Mouse (Mus musculus): ENCODE data around the gene Cel. TPM values are rescaled to one million over a fixed set of nuclear protein-coding genes. Genes with fewer than 3 reads are reported as not detected.

Cel gene
- 0.08 TPM in 1 of 2 replicates, not detected in the other for polyA plus RNA-seq (2015; fragmentation: Nextera tagmentation; extraction: Ambion mirVana)

- H3K9ac ChIP-seq: no peak within 1 kb of the TSS
- H3K27me3 ChIP-seq: no peaks in the 10 kb centered on the region
- no peaks in the 10 kb centered on the region for H3K9me3 ChIP-seq (replicated peaks)
- WGBS: 82% methylated on average over 6 of the region's 6 CpGs
- H3K27ac ChIP-seq (replicated peaks): 0 out of 2 replicates have a peak within 1 kb of the TSS, but pooled peaks have one; percentile 11
- ATAC-seq (ENCODE audit: insufficient number of reproducible peaks, low FRiP score, low TSS enrichment, low read depth): no peak
- H3K4me3 ChIP-seq (replicated peaks): no peak within 1 kb of the TSS
- peaks cover 35% of the 10 kb centered on the region for H3K36me3 ChIP-seq
- H3K4me2 ChIP-seq (replicated peaks): no peak within 1 kb of the TSS
- peaks cover 7% of the 10 kb centered on the region for H3K4me1 ChIP-seq
Observed at GRCm38 (mm10) chr2:28563303-28563702, at the start of gene Cel. Gene Cel, minus strand, starts transcription at chr2:28563403.

- no peaks in the 10 kb centered on the region for H3K9me3 ChIP-seq (replicated peaks)
- WGBS: 60% methylated on average over 10 of the region's 10 CpGs
- H3K36me3 ChIP-seq: no peaks in the 10 kb centered on the region
- no peaks in the 10 kb centered on the region for H3K27me3 ChIP-seq
- peaks cover 3% of the 10 kb centered on the region; the same call in 1 of the 2 replicates for H3K4me1 ChIP-seq
- no peak for ATAC-seq (ENCODE audit: insufficient number of reproducible peaks, low FRiP score, low TSS enrichment, low read depth)
- H3K4me3 ChIP-seq (replicated peaks): no peak overlapping the region
- H3K9ac ChIP-seq: no peak overlapping the region
- no peak overlapping the region for H3K27ac ChIP-seq (replicated peaks)
- no peak overlapping the region for H3K4me2 ChIP-seq (replicated peaks)
Observed at GRCm38 (mm10) chr2:28612436-28613063, 49.3 kb upstream of the Cel start.

- 78% methylated on average over 17 of the region's 17 CpGs for WGBS
- H3K27ac ChIP-seq (replicated peaks): no peak overlapping the region
Observed at GRCm38 (mm10) chr2:28611407-28611787, 48.2 kb upstream of the Cel start.

GRCm38 (mm10) chr2:28610716-28611406 is 47.7 kb upstream of the Cel start:
- no peaks in the 10 kb centered on the region for H3K27me3 ChIP-seq
- no peaks in the 10 kb centered on the region for H3K36me3 ChIP-seq
- WGBS: 72% methylated on average over 12 of the region's 12 CpGs
- no peaks in the 10 kb centered on the region for H3K9me3 ChIP-seq (replicated peaks)
- H3K4me3 ChIP-seq (replicated peaks): no peak overlapping the region
- H3K27ac ChIP-seq (replicated peaks): no peak overlapping the region
- peaks cover 9% of the 10 kb centered on the region; the same call in 1 of the 2 replicates for H3K4me1 ChIP-seq
- no peak overlapping the region for H3K4me2 ChIP-seq (replicated peaks)
- ATAC-seq (ENCODE audit: insufficient number of reproducible peaks, low FRiP score, low TSS enrichment, low read depth): no peak
- H3K9ac ChIP-seq: no peak overlapping the region

More at GRCm38 (mm10) chr2:28611407-28611787, 48.2 kb upstream of the Cel start:
- H3K9ac ChIP-seq: no peak overlapping the region
- no peak overlapping the region for H3K4me2 ChIP-seq (replicated peaks)
- no peaks in the 10 kb centered on the region for H3K9me3 ChIP-seq (replicated peaks)
- H3K27me3 ChIP-seq: no peaks in the 10 kb centered on the region
- no peak for ATAC-seq (ENCODE audit: insufficient number of reproducible peaks, low FRiP score, low TSS enrichment, low read depth)
- peaks cover 9% of the 10 kb centered on the region; the same call in 1 of the 2 replicates for H3K4me1 ChIP-seq
- no peaks in the 10 kb centered on the region for H3K36me3 ChIP-seq
- H3K4me3 ChIP-seq (replicated peaks): no peak overlapping the region

GRCm38 (mm10) chr2:28609851-28610250 is 46.6 kb upstream of the Cel start:
- Histone ChIP-seq H3K36me3 (no peaks in the 10 kb centered on the region), H3K27ac (replicated peaks) (no peak overlapping the region), H3K4me2 (replicated peaks) (no peak overlapping the region), H3K9me3 (replicated peaks) (no peaks in the 10 kb centered on the region), H3K27me3 (no peaks in the 10 kb centered on the region), H3K4me3 (replicated peaks) (no peak overlapping the region), H3K4me1 (peaks cover 9% of the 10 kb centered on the region; the same call in 1 of the 2 replicates), H3K9ac (no peak overlapping the region)
- WGBS: 86% methylated on average over 10 of the region's 10 CpGs
- no peak for ATAC-seq (ENCODE audit: insufficient number of reproducible peaks, low FRiP score, low TSS enrichment, low read depth)

GRCm38 (mm10) chr2:28607341-28608165 is 44.4 kb upstream of the Cel start:
- ATAC-seq (ENCODE audit: insufficient number of reproducible peaks, low FRiP score, low TSS enrichment, low read depth): no peak
- H3K9me3 ChIP-seq (replicated peaks): no peaks in the 10 kb centered on the region

GRCm38 (mm10) chr2:28606601-28607340 is 43.6 kb upstream of the Cel start:
- H3K9me3 ChIP-seq (replicated peaks): no peaks in the 10 kb centered on the region
- H3K4me1 ChIP-seq: peaks cover 9% of the 10 kb centered on the region; the same call in 1 of the 2 replicates
- H3K4me2 ChIP-seq (replicated peaks): no peak overlapping the region
- no peak overlapping the region for H3K9ac ChIP-seq
- ATAC-seq (ENCODE audit: insufficient number of reproducible peaks, low FRiP score, low TSS enrichment, low read depth): no peak
- no peak overlapping the region for H3K4me3 ChIP-seq (replicated peaks)
- WGBS: 63% methylated on average over 8 of the region's 8 CpGs
- H3K27ac ChIP-seq (replicated peaks): no peak overlapping the region
- no peaks in the 10 kb centered on the region for H3K36me3 ChIP-seq
- no peaks in the 10 kb centered on the region for H3K27me3 ChIP-seq

More at GRCm38 (mm10) chr2:28607341-28608165, 44.4 kb upstream of the Cel start:
- H3K4me1 ChIP-seq: peaks cover 9% of the 10 kb centered on the region; the same call in 1 of the 2 replicates
- H3K9ac ChIP-seq: no peak overlapping the region
- WGBS: 42% methylated on average over 10 of the region's 10 CpGs
- H3K4me3 ChIP-seq (replicated peaks): no peak overlapping the region
- no peaks in the 10 kb centered on the region for H3K36me3 ChIP-seq
- H3K27ac ChIP-seq (replicated peaks): no peak overlapping the region
- no peak overlapping the region for H3K4me2 ChIP-seq (replicated peaks)
- H3K27me3 ChIP-seq: no peaks in the 10 kb centered on the region

GRCm38 (mm10) chr2:28605789-28606541 is 42.8 kb upstream of the Cel start:
- Histone ChIP-seq H3K27ac (replicated peaks) (no peak overlapping the region), H3K27me3 (no peaks in the 10 kb centered on the region), H3K4me2 (replicated peaks) (no peak overlapping the region), H3K4me1 (peaks cover 9% of the 10 kb centered on the region; the same call in 1 of the 2 replicates), H3K9ac (no peak overlapping the region), H3K9me3 (replicated peaks) (no peaks in the 10 kb centered on the region), H3K4me3 (replicated peaks) (no peak overlapping the region), H3K36me3 (no peaks in the 10 kb centered on the region)
- WGBS: 63% methylated on average over 14 of the region's 14 CpGs
- ATAC-seq (ENCODE audit: insufficient number of reproducible peaks, low FRiP score, low TSS enrichment, low read depth): no peak

GRCm38 (mm10) chr2:28603542-28603941 is 40.3 kb upstream of the Cel start:
- H3K27me3 ChIP-seq: no peaks in the 10 kb centered on the region
- H3K4me2 ChIP-seq (replicated peaks): no peak overlapping the region
- ATAC-seq (ENCODE audit: insufficient number of reproducible peaks, low FRiP score, low TSS enrichment, low read depth): no peak
- H3K9ac ChIP-seq: no peak overlapping the region
- 83% methylated on average over 5 of the region's 5 CpGs for WGBS
- peaks cover 9% of the 10 kb centered on the region; the same call in 1 of the 2 replicates for H3K4me1 ChIP-seq
- H3K9me3 ChIP-seq (replicated peaks): no peaks in the 10 kb centered on the region
- no peak overlapping the region for H3K4me3 ChIP-seq (replicated peaks)
- no peak overlapping the region for H3K27ac ChIP-seq (replicated peaks)
- H3K36me3 ChIP-seq: no peaks in the 10 kb centered on the region
